Mouse (Mus musculus): ENCODE measurements around the gene Gm14597. TPM values are rescaled to one million over a fixed set of nuclear protein-coding genes. Genes with fewer than 3 reads are reported as not detected.

Gene Gm14597
- not detected for polyA plus RNA-seq (2017; shearing (Covaris generic))

DNA sequence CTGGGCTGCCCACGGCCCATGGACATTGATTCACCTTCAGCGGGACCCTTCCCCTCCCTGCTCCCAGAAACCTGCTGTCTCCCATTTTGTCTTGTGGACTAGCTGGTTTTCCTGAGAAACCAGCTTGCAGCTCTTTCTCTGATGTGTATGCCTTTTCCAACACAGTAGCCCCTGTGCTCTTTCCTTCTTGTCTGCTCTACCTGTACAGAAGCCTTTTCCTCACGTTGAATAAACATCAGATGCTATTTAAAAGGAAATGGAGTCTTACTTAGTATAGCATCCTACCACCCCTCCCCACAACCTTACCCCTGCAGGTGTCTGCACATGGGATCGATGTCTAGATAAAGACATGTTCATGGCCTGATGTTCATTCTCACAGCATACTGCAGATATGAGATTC, at the start of gene Gm14597:
Gene Gm14597 (minus strand): TSS at position 101 of the 400 bp plus-strand sequence.

DNA sequence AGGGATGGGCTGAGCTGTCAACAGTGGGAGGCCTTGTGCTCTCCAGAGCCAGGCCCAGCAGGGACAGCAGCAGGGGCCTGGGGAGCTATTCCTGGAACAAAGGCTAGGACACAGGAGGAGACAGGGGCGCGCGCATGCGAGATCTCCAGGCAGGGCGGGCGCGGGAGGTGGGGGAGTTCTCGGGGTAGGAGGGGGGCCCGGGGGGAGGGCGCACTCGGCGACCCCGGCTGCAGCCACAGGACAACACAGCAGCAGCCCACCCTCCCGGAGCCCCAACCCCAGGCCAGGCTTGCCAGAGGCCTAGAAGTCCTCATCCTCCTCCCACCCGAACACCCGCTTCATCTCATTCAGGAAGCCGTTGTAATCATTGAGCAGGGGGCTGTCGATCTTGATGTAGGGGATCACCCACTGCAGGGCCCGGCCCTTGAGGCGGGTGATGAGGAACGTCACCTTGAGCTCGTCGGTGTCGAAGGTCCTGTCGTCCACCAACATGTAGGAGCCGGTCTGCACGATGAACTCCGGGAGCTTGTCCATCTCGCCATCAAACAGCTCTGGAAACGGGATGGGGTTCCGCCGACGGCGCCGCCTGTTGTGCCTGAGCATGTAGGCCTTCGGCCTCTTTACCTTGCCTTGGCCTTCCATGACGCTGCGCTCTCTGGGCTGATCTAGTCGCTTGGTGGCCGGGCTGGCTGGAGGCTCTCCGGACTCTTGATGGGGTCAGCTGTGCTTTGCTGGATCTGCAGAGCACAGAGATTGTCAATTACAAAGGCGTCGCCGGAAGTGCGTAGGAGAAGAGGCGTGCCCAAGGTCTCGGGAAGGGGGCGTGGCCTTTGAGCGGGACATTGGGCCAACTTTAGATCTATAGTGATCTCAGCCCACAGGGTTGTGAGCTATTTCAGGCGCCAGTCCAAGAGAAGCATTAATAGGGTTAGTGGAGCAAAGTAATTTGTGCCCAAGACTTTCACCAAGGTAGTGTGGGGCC, 34.5 kb upstream of the Gm14597 start, which contains the start of gene Rtl8a:
Gene Rtl8a (minus strand): TSS at position 703 of the 982 bp plus-strand sequence.

DNA sequence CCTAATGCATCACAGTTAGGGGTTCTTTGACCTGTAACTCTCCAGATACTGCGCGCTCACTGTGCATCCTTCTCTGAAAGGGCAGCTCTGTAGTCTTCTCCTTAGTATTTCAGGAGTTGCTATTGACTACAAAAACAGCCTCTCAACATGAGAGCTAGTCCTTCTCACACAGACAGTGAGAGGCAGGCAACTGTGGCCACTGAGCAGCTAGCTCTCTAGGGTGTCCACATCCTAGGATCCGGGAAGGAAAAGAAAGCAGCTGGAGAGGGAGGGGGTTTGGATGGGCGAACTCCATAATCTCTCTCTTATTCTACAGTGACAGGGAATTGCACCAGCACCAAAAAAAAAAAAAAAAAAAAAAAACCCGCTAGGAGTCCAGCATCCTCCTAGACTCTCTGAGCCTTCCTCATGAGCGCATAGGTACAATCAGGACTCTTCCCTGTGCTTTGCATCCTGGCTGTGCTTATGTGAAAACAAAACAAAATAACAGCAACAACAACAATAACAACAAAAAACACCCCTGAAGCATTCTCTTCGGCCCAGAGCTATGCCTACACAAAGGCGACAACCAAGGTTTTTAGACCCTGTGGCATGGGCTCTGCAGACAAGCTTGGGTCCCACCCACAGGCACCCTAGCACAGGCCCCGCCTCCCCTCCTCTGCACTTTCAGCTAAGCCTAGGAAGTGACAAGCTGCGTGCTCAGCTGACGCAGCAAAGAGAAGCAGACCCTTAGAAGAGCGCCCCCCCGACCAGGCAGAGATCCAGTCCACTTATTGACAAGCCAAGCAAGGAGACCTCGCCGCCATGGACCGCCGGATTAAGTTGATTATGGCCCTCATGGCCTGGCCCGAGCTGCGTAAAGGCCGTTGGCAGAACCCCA, 1.3 kb downstream of the Gm14597 start, which contains the start of gene Rtl8c:
Gene Rtl8c (plus strand): TSS at position 791 of the 880 bp plus-strand sequence.

Other genes starting within 250 kb of the Gm14597 start
- gene Mospd1, start 238.5 kb downstream of the Gm14597 start, polyA plus RNA-seq (2017; shearing (Covaris generic)), result 14.4 TPM
- gene Etd, start 174.1 kb downstream of the Gm14597 start, polyA plus RNA-seq (2017; shearing (Covaris generic)), result not detected
- 7.7 TPM for gene Rtl8c, start 947 bp downstream of the Gm14597 start, polyA plus RNA-seq (2017; shearing (Covaris generic))
- gene Rtl8a, start 34.7 kb upstream of the Gm14597 start, polyA plus RNA-seq (2017; shearing (Covaris generic)), result 15.3 TPM
- gene Rtl8b, start 61.4 kb upstream of the Gm14597 start, polyA plus RNA-seq (2017; shearing (Covaris generic)), result 18.5 TPM
- not detected for gene 4930502E18Rik, start 115.8 kb upstream of the Gm14597 start, polyA plus RNA-seq (2017; shearing (Covaris generic))
- not detected for gene 1700013H16Rik, start 148.9 kb upstream of the Gm14597 start, polyA plus RNA-seq (2017; shearing (Covaris generic))
- not detected for gene Zfp36l3, start 167.4 kb upstream of the Gm14597 start, polyA plus RNA-seq (2017; shearing (Covaris generic))
- gene Xlr, start 188.7 kb upstream of the Gm14597 start, polyA plus RNA-seq (2017; shearing (Covaris generic)), result 1.4 TPM

Data from naive thymus-derived CD4-positive, alpha-beta T cell, adult 5 months (primary cell).